Mouse (Mus musculus) megakaryocyte-erythroid progenitor cell, adult 5-6 weeks (primary cell): ENCODE results near the gene Nudcd3. TPM values are rescaled to one million over a fixed set of nuclear protein-coding genes. Genes with fewer than 3 reads are reported as not detected.

Experiments
- ATAC-seq: replicated peaks from 2 replicates; pipeline ENCODE4 v1.8.0; 2016; ENCODE audit warnings: mild to moderate bottlenecking, inconsistent platforms; ENCODE audit not compliant: severe bottlenecking, poor library complexity, low FRiP score, low TSS enrichment
- total RNA-seq, 2 experiments: library from RNA; stranded (forward) in 1 of 2; stranded (reverse) in 1 of 2; fragments of 200-1000, 215-1000 nt in 1 of 2; fragments of >200 nt in 1 of 2; fragmentation: Nextera tagmentation in 1 of 2; gene quantifications; 2 replicates each; pipeline ENCODE4 v1.2.3; 2014 to 2017

Gene Nudcd3
- total RNA-seq, 2 experiments from 2014 or later, result 27.6 to 39.0 TPM

DNA sequence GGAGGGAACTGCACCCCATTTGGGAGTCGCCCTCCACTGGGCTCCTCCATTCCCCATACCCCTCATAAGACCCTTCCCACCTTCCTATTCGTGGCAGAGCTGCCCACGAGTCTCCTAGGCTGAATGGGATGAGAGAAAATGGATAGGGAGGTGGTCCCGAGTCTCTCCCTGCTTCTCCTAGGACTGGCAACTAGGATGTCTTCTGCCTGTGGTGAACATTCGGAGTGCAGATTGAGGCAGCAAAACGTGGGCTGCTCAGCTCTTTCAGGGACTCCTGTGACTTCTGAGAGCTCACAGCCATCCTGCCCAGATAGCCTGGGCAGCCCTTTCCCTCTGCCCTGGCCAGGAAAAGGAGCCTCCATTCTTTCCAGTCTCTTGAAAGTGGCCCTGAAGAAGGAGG is 134.0 kb downstream of the Nudcd3 start, which contains the start of gene Camk2b:
Gene Camk2b, minus strand, starts transcription at position 187 of the 400 bp plus-strand sequence.
- no peak for ATAC-seq

DNA sequence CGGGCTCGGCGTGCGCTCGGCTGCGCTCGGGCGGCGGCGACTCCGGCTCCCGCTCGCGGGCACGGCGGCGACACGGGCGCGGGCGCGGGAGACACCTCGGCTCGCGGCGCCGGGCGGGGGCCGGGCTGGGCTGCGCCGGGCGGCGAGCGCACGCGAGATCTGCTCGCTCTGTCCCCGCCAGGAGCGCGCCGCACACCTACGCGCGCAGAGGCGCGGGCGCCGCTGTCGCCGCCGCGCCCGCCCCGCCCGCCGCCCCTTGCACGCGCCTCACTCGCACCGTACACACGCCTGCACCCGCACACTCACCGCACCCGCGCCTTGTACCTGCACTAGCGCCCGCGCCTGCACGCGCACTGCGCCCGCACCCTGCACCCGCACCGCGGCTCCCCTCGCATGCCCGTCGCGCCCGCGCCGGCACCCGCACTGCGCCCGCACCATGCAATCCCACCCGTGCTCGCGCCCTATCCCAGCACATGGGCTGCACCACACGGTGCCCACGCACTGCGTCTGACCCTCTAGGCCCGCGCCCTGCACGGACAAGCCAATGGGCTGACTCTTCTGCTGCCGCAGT is 134.6 kb downstream of the Nudcd3 start:
- no peak for ATAC-seq

DNA sequence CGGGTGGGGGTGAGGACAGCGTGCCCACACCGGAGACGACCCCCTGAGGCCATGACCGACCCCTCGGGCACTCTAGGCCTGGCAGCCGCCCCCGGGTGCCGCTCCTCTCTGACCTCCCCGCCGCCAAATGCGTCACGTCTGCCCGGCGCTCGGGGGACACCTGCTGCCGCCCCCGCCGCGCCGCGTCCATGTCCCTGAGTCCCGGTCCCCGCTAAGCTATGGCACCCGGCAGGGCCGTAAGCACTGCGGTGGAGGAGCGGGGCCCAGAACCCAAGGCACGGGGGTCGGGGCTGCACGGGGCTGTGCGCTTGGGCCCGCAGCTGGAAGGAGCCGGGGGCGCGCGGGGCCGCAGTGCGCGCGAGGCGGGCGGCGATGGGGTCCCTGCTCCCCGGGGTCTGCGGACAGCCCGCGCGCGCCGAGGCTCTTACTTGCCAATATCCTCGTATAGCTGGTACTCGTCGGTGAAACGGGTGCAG is 135.1 kb downstream of the Nudcd3 start:
- no peak for ATAC-seq

DNA sequence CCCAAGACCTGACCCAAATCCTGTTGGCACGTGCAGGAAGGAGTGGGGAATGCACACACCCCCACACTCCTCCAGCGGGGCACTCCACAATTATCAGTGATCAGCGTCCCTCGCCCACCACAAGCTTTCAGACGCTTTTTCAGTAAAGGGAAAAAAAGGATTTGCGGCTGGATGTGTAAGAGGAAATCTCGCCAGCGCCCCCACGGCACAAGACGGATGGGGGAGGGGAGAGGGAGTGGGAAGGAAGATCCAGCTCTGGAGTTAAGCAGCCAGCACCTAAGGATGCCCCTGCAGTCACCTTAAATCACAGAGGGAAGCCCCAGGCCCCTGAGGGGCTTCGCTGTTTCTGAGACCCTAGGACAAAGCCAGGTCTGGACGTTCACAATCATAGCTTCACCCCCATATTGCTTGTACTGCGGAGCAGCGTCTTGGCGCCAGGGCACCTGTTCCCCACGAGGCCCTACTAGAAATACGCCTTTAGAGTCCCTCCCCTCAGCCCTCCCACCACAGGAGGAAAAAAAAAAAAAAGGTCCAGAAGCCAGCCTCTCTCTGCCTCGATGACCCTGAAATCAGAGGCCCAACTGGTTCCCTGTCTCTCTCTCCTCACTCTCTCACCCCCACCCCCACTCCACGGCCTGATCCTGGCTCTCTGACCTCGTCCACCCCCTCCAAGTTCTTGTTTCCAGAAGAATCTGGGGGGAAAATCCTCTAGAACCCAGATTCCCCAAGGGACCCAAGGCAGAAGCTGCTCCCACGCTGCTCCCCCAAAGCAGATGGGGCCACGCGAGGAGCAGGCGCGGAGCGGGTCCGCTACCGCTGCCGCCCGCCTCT is 135.8 kb downstream of the Nudcd3 start:
- ATAC-seq, result no peak

DNA sequence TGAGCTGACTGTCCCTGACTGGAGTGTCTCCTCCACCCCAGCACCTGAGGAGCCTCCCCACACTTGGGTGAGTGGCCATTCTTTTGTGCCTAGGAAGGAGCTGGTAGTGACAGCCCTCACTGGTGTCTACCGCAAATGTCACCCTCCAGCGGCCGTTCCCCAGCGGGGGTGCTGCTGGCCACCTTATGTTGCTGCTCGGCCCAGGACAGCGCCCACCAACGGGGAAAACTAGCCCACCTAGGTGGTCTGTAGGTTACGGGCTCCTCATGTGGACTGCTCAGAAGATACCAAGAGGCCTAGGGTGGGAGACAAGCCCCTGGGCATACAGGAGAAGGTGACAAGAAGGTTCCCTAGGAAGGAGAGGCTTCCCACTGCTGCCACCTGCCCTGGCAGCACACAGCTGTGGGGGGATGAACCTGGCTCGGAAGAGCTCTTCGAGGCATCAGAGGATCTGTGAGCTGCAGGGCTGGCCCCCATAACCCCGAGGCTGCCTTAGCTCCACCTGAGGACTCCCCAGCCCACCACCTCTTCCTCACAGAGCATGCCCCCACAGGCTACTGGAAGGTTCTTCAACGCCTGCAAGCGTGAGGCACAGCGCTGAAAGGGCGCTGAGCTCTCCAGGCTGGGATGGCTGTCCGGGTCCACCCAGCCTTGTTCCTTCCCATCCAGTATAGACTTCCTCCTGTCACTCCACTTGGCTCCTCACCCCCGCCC is 136.6 kb downstream of the Nudcd3 start:
- ATAC-seq, result no peak

DNA sequence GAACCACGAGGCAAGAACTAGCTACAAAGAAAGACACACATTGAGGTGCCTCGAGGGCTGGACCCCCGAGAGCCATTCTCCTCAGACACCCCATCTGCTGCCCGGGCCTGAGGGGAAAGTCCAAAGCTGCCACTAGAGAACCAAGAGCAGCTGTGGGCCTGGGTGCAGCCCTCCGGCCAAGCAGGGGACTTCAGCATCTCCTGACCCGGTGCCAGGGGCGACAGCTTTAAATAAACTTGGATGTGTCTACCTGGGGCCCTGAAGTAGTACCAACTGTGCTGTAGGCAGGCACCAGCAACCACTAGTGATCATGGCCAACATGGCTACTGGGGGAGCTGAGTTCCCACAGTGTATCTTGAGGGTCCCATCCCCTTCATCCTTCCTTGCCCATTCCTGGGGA is 137.2 kb downstream of the Nudcd3 start:
- no peak for ATAC-seq

DNA sequence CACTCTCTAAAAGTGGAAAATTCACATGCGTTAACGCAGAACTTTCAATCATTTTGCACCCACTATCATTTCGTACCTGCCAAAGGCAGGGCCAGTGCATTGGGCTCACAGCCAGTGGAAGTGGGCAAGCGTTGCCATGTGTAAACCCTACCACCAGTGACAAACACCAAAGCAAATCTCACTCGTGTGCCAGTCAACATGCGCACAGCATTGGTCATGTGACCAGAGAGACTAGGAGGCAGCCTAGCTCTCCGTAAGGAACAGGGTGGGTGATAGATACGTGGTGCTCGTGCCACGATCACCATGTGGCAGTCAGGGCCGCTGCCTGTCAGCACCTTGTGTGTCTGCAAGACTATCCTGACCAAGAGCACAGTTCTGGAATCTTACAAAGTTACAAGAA is 137.9 kb downstream of the Nudcd3 start:
- ATAC-seq, result no peak

DNA sequence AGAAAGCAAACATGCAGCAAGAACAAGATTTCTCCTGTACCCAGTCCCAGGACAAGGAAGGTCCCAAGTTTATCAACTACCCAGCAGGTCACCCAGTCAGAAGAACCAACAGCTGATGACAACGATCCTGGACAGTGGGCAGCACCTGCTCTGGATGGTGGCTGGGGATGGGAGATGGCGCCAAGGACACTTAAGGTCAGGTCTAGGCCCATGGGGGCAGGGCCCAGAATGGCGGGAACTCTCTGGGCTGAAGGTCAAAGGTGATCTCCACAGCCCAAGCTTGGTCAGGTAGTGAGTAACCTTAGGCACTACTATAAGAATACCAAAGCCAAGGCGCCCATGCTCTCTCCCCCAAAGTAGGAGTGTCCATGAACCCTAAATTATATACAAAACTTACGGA is 138.3 kb downstream of the Nudcd3 start:
- ATAC-seq, result no peak

DNA sequence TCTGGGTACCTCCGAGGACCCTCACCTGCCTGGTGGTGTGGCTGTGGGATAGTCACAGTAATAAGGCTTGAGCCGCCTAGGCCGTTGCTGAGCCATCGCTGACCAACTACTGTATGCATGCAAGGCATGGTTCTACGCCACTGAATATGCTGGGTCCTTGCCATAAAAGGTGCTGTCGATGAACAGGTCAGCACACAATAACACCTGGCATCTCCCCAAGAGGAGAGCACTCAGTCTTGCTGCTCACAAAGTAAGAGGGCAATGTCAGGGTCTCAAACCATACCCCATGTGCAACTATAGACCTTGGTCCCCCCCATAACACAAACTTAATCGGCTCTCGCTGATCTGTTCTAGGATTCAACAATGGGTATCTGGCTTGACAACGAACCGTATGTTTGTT is 141.1 kb downstream of the Nudcd3 start:
- ATAC-seq, result no peak

Other genes with a start within 250 kb of the Nudcd3 start
- 31.2 and 37.7 TPM in 2 replicates for gene Ykt6, start 244.7 kb downstream of the Nudcd3 start, total RNA-seq (2014; fragmentation: Nextera tagmentation)
- gene Ykt6, start 244.7 kb downstream of the Nudcd3 start, total RNA-seq (2017), result 42.3 and 43.6 TPM in 2 replicates
- 0.52 and 3.0 TPM in 2 replicates for gene Camk2b, start 134.1 kb downstream of the Nudcd3 start, total RNA-seq (2014; fragmentation: Nextera tagmentation)
- gene Camk2b, start 134.1 kb downstream of the Nudcd3 start, total RNA-seq (2017), result 1.6 TPM in 1 of 2 replicates, not detected in the other
- 2.9 TPM in 1 of 2 replicates, not detected in the other for gene A730071L15Rik, start 386 bp downstream of the Nudcd3 start, total RNA-seq (2014; fragmentation: Nextera tagmentation)
- 0.47 TPM in 1 of 2 replicates, not detected in the other for gene A730071L15Rik, start 386 bp downstream of the Nudcd3 start, total RNA-seq (2017)
- gene Npc1l1, start 29.7 kb upstream of the Nudcd3 start, total RNA-seq (2014; fragmentation: Nextera tagmentation), result 0.22 TPM in 1 of 2 replicates, not detected in the other
- not detected in 2 replicates for gene Npc1l1, start 29.7 kb upstream of the Nudcd3 start, total RNA-seq (2017)
- gene Ddx56, start 67.4 kb upstream of the Nudcd3 start, total RNA-seq (2014; fragmentation: Nextera tagmentation), result 59.5 and 69.2 TPM in 2 replicates
- gene Ddx56, start 67.4 kb upstream of the Nudcd3 start, total RNA-seq (2017), result 53.9 and 63.2 TPM in 2 replicates
- gene Tmed4, start 74.5 kb upstream of the Nudcd3 start, total RNA-seq (2014; fragmentation: Nextera tagmentation), result 18.9 and 35.5 TPM in 2 replicates
- gene Tmed4, start 74.5 kb upstream of the Nudcd3 start, total RNA-seq (2017), result 18.8 and 25.3 TPM in 2 replicates
- 125 and 127 TPM in 2 replicates for gene Ogdh, start 91.2 kb upstream of the Nudcd3 start, total RNA-seq (2014; fragmentation: Nextera tagmentation)
- 70.9 and 91.2 TPM in 2 replicates for gene Ogdh, start 91.2 kb upstream of the Nudcd3 start, total RNA-seq (2017)
- gene Zmiz2, start 188.7 kb upstream of the Nudcd3 start, total RNA-seq (2014; fragmentation: Nextera tagmentation), result 65.9 and 70.0 TPM in 2 replicates
- gene Zmiz2, start 188.7 kb upstream of the Nudcd3 start, total RNA-seq (2017), result 5.6 and 10.4 TPM in 2 replicates
- gene Ppia, start 215.0 kb upstream of the Nudcd3 start, total RNA-seq (2014; fragmentation: Nextera tagmentation), result 3,823 and 4,304 TPM in 2 replicates
- 1,965 and 1,971 TPM in 2 replicates for gene Ppia, start 215.0 kb upstream of the Nudcd3 start, total RNA-seq (2017)
- gene H2afv, start 244.0 kb upstream of the Nudcd3 start, total RNA-seq (2014; fragmentation: Nextera tagmentation), result 144 and 178 TPM in 2 replicates
- gene H2afv, start 244.0 kb upstream of the Nudcd3 start, total RNA-seq (2017), result 85.9 and 103 TPM in 2 replicates